Mouse (Mus musculus) lung, adult 2 months (tissue): ENCODE measurements around the gene Rexo5.

Source experiments
- CTCF ChIP-seq: fragments of 200-500 bp; IDR thresholded peaks from 2 replicates; pipeline ENCODE4 v1.5.1; 2011; ENCODE audit warnings: mild to moderate bottlenecking, low read length, control low read depth; ENCODE audit not compliant: insufficient read depth
- POLR2A ChIP-seq: fragments of 200-500 bp; IDR thresholded peaks from 2 replicates; pipeline ENCODE4 v1.6.1; 2011; ENCODE audit warnings: low read depth, mild to moderate bottlenecking, control low read depth, low read length, borderline replicate concordance; ENCODE audit errors: extremely low read depth

- TF ChIP-seq POLR2A (no peak), CTCF (no peak)
Observed at GRCm38 (mm10) chr7:119753696-119754095, 40.1 kb upstream of the Rexo5 start.
